Mouse (Mus musculus) megakaryocyte, embryonic 14.5 days (primary cell): ENCODE data around the gene Dis3l2. TPM values are rescaled to one million over a fixed set of nuclear protein-coding genes. Genes with fewer than 3 reads are reported as not detected.

ENCODE experiments used
- H3K27me3 ChIP-seq: replicated peaks from 2 replicates; pipeline ENCODE3; 2012; ENCODE audit warnings: inconsistent platforms
- H3K36me3 ChIP-seq: replicated peaks from 2 replicates; pipeline ENCODE3; 2012; ENCODE audit warnings: low read length, inconsistent platforms, mixed read lengths
- H3K4me1 ChIP-seq: 2 replicates; pipeline ENCODE4 v1.6.1; 2012; ENCODE audit warnings: inconsistent platforms
- H3K4me3 ChIP-seq: replicated peaks from 2 replicates; pipeline ENCODE3; 2012; ENCODE audit warnings: moderate library complexity, mild to moderate bottlenecking, inconsistent platforms
- H3K9me3 ChIP-seq: 2 replicates; pipeline ENCODE4 v1.6.1; 2012; ENCODE audit warnings: inconsistent platforms
- FLI1 ChIP-seq: IDR thresholded peaks from 2 replicates; pipeline ENCODE4 v1.6.1; 2012; ENCODE audit warnings: low read length, inconsistent platforms, mixed read lengths
- GATA1 ChIP-seq: IDR thresholded peaks from 3 replicates; pipeline ENCODE4 v1.6.1; 2012; ENCODE audit warnings: mixed read lengths, low read length, inconsistent platforms, borderline replicate concordance
- polyA plus RNA-seq: library from polyadenylated mRNA; stranded (reverse); fragments of >175 nt; gene quantifications from 2 replicates; pipeline ENCODE4 v1.2.3, GENCODE M21; 2012; ENCODE audit warnings: low replicate concordance; ENCODE audit not compliant: insufficient read depth

The Dis3l2 gene
- polyA plus RNA-seq, 1 experiment: 7.1 TPM

DNA sequence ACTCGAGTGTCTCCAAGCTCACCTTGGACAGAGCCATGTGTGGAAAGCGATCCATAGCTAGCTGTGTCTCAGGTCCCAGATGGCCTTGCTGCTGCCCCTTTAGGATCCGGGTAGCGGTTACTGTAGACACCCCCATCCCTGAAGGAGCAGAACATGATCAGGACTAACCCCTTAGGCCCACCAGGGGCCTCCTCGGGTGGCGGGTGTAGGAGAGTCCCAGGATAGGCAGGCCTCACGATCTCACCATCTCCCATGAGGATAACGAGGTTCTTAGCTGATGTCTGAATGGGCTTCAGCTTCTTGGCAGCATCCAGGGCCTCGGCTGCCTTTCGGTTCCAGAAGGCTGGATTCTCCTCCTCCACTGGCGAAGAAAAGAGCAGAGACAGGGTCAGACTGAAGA, 385.6 kb downstream of the Dis3l2 start:
- 0 out of 2 replicates have a peak, but pooled peaks cover 2% of the 10 kb centered on the region for H3K9me3 ChIP-seq

DNA sequence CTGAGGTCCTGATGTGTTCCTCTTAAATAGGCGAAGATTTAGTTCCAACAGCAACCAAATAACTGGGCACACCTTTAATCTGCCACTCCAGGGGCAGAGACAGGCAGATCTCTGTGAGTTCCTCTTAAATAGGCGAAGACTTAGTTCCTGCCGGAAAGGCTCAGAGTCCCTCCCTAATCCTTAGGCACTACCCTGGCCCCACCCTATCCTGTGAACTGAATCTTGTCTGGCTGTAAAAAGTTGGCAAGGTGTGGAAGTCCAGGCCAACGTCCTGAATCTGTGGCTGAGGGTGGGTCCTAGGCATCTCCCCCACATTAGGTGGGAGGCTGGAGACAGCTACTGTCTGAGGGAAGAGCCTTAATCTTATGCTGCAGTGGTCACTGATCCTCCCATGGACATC, 386.2 kb downstream of the Dis3l2 start, which contains the start of gene Alppl2:
TSS of gene Alppl2 (minus strand) at position 101 of the 400 bp plus-strand sequence.
- Histone ChIP-seq H3K36me3 (no peaks in the 10 kb centered on the region), H3K9me3 (0 out of 2 replicates have a peak, but pooled peaks cover 2% of the 10 kb centered on the region), H3K4me3 (no peak within 1 kb of the TSS), H3K4me1 (no peaks in the 10 kb centered on the region; the same call in 1 of the 2 replicates), H3K27me3 (peaks cover 60% of the 10 kb centered on the region)
- no peak for TF ChIP-seq FLI1

More for the DNA sequence above, 385.6 kb downstream of the Dis3l2 start:
- TF ChIP-seq FLI1: no peak
- no peak for TF ChIP-seq GATA1
- Histone ChIP-seq H3K4me3 (no peak overlapping the region), H3K27me3 (peaks cover 60% of the 10 kb centered on the region), H3K4me1 (no peaks in the 10 kb centered on the region; the same call in 1 of the 2 replicates), H3K36me3 (no peaks in the 10 kb centered on the region)

DNA sequence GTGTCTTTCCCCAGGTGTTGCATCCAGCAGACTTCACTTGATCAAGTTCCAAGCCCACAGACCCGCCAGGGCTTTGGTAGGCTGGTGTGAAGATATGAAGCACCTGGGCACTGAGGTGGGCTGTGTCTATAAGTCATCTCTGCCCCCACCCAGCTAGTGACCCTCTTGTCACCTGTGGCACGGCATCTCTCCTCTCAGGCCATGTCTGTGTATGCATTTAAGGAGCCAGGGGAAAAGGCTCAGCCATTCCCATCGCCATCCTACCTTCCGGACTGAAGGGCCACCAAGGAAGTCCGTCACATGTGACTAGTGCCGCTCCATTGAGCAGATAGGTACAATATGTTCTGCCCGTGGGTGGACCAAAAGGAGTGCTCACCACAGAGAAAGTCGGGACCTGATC, 392.0 kb downstream of the Dis3l2 start:
- Histone ChIP-seq H3K4me3 (no peak overlapping the region), H3K36me3 (no peaks in the 10 kb centered on the region), H3K9me3 (no peaks in the 10 kb centered on the region), H3K27me3 (peaks cover 66% of the 10 kb centered on the region), H3K4me1 (peaks cover 12% of the 10 kb centered on the region; the same call in 1 of the 2 replicates)
- TF ChIP-seq FLI1 (no peak), GATA1 (no peak)

DNA sequence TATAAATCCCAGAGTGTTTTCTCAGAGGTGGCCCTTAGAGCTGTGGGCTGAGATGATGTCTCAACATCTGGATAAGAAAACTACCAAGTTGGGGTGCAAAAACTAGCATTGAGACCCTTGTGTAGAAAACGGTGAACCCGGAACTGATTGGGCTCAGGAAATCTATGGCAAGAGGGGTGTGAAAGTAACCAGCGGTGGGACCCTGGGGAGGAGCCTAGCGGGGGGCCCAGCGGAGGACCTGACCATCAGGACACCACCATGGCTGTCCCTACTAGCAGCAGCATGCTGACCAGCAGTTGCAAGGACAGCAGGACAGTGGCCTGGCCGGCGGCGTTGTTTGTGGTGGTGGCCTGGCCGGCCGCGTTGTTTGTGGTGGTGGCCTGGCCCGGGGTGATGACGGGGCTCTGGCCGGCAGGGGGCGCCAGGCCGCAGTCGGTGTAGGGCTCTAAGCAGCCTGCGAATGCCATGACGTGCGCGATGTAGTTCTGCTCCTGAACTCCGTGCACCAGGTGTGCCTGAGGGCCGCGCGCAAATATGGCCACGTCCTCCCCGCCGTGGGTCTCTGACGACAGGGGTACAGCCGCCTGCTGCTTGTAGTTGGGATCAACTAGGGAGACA, 394.9 kb downstream of the Dis3l2 start:
- Histone ChIP-seq H3K4me3 (peak overlapping the region; percentile 78), H3K4me1 (peaks cover 12% of the 10 kb centered on the region; the same call in 1 of the 2 replicates), H3K36me3 (no peaks in the 10 kb centered on the region), H3K27me3 (peaks cover 77% of the 10 kb centered on the region), H3K9me3 (no peaks in the 10 kb centered on the region)
- TF ChIP-seq GATA1 (no peak), FLI1 (no peak)

Other genes with a start within 250 kb of the Dis3l2 start
- gene Ptma, start 177.1 kb upstream of the Dis3l2 start, polyA plus RNA-seq: 6,261 and 14,151 TPM in 2 replicates
- gene Pde6d, start 121.2 kb upstream of the Dis3l2 start, polyA plus RNA-seq: 24.8 and 45.8 TPM in 2 replicates
- gene Cops7b, start 120.9 kb upstream of the Dis3l2 start, polyA plus RNA-seq: 16.3 and 36.3 TPM in 2 replicates
- gene Nppc, start 33.2 kb upstream of the Dis3l2 start, polyA plus RNA-seq: 0.44 TPM in 1 of 2 replicates, not detected in the other